Mouse (Mus musculus) liver, embryonic 12.5 days (tissue): ENCODE measurements around the gene Lig3. TPM values are rescaled to one million over a fixed set of nuclear protein-coding genes. Genes with fewer than 3 reads are reported as not detected.
A peak's percentile ranks its signal among the peaks of the same experiment; 100 is the strongest.

ENCODE experiments used
- ATAC-seq: fragments of 200-750 bp; cut with Nextera tagmentation; 2 replicates; pipeline ENCODE4 v1.8.0; 2017; ENCODE audit warnings: moderate number of reproducible peaks, mild to moderate bottlenecking, moderate library complexity
- H3K27ac ChIP-seq: fragments of 300-500 bp; sonication (generic); 2 replicates; pipeline ENCODE4 v1.5.1; 2016; ENCODE audit warnings: mild to moderate bottlenecking
- H3K27me3 ChIP-seq: fragments of 300-500 bp; sonication (generic); replicated peaks from 2 replicates; pipeline ENCODE4 v1.6.1; 2016; ENCODE audit warnings: mild to moderate bottlenecking, moderate library complexity
- H3K36me3 ChIP-seq: fragments of 300-500 bp; sonication (generic); 2 replicates; pipeline ENCODE4 v1.6.1; 2016; ENCODE audit warnings: mild to moderate bottlenecking, moderate library complexity
- H3K4me1 ChIP-seq: fragments of 300-500 bp; sonication (generic); 2 replicates; pipeline ENCODE4 v1.6.1; 2016
- H3K4me2 ChIP-seq: fragments of 300-500 bp; sonication (generic); 2 replicates; pipeline ENCODE4 v1.6.1; 2016; ENCODE audit warnings: mild to moderate bottlenecking, moderate library complexity
- H3K4me3 ChIP-seq: fragments of 300-500 bp; sonication (generic); 2 replicates; pipeline ENCODE4 v1.5.1; 2016; ENCODE audit warnings: mild to moderate bottlenecking, moderate library complexity
- H3K9ac ChIP-seq: fragments of 300-500 bp; sonication (generic); 2 replicates; pipeline ENCODE4 v1.6.1; 2016; ENCODE audit warnings: mild to moderate bottlenecking, moderate library complexity
- H3K9me3 ChIP-seq: fragments of 300-500 bp; sonication (generic); replicated peaks from 2 replicates; pipeline ENCODE4 v1.6.1; 2016; ENCODE audit warnings: mild to moderate bottlenecking, moderate library complexity
- WGBS: fragments of 180-500 bp; shearing (Covaris S2); methylation state at CpG from one replicate; pipeline ENCODE4 v1.1.7; 2016; ENCODE audit not compliant: insufficient replicate concordance; 5-methylcytosine and 5-hydroxymethylcytosine counted together
- polyA plus RNA-seq: library from polyadenylated mRNA; unstranded; fragments of >200 nt; fragmentation: Nextera tagmentation; extraction: Ambion mirVana; gene quantifications from 2 replicates; pipeline ENCODE4 v1.2.1, GENCODE M21; 2016

Gene Lig3
- polyA plus RNA-seq, 1 experiment from 2014 or later, result 19.7 TPM

DNA sequence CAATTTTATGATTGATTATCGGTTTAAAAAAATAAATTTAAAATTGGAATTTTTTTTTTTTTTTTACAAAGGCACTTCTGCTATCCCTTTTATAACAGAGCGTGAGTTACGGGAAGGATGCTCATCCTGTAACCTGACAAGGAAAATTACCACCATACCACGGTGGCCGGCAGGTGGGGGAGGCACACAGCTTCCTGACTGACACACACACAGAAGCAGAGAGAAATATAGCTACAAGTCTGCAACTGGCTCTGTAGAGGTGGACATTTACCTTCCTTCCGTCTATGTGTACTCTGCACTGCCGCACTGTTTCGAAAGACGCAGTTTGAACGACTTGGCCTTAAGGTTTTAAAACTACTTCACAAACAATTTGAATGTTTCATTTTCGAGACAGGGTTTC is 71.2 kb downstream of the Lig3 start:
- Histone ChIP-seq H3K36me3 (peaks cover 6% of the 10 kb centered on the region; the same call in 1 of the 2 replicates), H3K27me3 (no peaks in the 10 kb centered on the region), H3K4me3 (no peak overlapping the region), H3K27ac (peak overlapping the region; percentile 82), H3K4me2 (peak overlapping the region; percentile 44), H3K4me1 (peaks cover 99% of the 10 kb centered on the region), H3K9ac (peak overlapping the region; percentile 34), H3K9me3 (no peaks in the 10 kb centered on the region)
- no peak for ATAC-seq
- 66% methylated on average over 11 of the region's 11 CpGs for WGBS

- Histone ChIP-seq H3K9me3 (no peaks in the 10 kb centered on the region), H3K27ac (peak overlapping the region; percentile 82), H3K36me3 (peaks cover 6% of the 10 kb centered on the region; the same call in 1 of the 2 replicates), H3K9ac (peak overlapping the region; percentile 34), H3K27me3 (no peaks in the 10 kb centered on the region), H3K4me1 (peaks cover 98% of the 10 kb centered on the region), H3K4me2 (peak overlapping the region; percentile 44), H3K4me3 (no peak overlapping the region)
- 72% methylated on average over 10 of the region's 10 CpGs for WGBS
- ATAC-seq, result no peak
These were observed 71.6 kb downstream of the Lig3 start for GRCm38 (mm10) chr11:82852540-82852939.

DNA sequence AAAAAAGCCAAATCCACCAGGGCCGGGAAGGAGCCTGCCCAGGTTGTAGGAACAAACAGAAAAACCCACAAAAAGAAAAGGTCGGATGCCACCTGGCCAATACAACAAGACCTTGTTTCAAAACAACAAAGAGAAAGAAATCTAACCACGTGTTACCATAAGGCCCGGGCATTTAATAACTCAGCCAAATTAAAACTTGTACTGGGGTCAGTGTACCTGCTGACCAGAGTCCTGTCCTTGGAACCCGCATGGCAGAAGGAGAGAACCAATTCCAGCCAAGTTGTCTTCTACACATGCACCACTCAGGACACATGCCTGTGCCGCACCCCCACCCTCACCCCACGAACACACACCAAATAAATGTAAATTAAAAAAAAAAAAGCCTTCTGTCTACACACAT is 72.0 kb downstream of the Lig3 start:
- Histone ChIP-seq H3K4me1 (peaks cover 97% of the 10 kb centered on the region), H3K27ac (peak overlapping the region; percentile 82), H3K4me3 (no peak overlapping the region), H3K36me3 (peaks cover 6% of the 10 kb centered on the region; the same call in 1 of the 2 replicates), H3K4me2 (no peak overlapping the region), H3K9me3 (no peaks in the 10 kb centered on the region), H3K27me3 (no peaks in the 10 kb centered on the region), H3K9ac (peak overlapping the region; percentile 34)
- 87% methylated on average over 7 of the region's 7 CpGs for WGBS
- no peak for ATAC-seq

Other genes with a start within 250 kb of the Lig3 start
- 0.19 and 0.47 TPM in 2 replicates for gene Cct6b, start 16.8 kb upstream of the Lig3 start, polyA plus RNA-seq
- 24.9 and 26.4 TPM in 2 replicates for gene Zfp830, start 16.8 kb upstream of the Lig3 start, polyA plus RNA-seq
- gene Rffl, start 90.1 kb downstream of the Lig3 start, polyA plus RNA-seq, result 28.1 and 28.8 TPM in 2 replicates
- gene Rad51d, start 109.5 kb downstream of the Lig3 start, polyA plus RNA-seq, result 8.6 and 10.0 TPM in 2 replicates
- 0.08 and 0.19 TPM in 2 replicates for gene Fndc8, start 111.0 kb downstream of the Lig3 start, polyA plus RNA-seq
- gene Nle1, start 127.3 kb downstream of the Lig3 start, polyA plus RNA-seq, result 30.6 and 30.7 TPM in 2 replicates
- gene Unc45b, start 129.4 kb downstream of the Lig3 start, polyA plus RNA-seq, result 1.1 and 1.4 TPM in 2 replicates
- 0.83 and 0.92 TPM in 2 replicates for gene Slfn5, start 170.2 kb downstream of the Lig3 start, polyA plus RNA-seq
- 7.6 and 8.3 TPM in 2 replicates for gene Slfn9, start 210.7 kb downstream of the Lig3 start, polyA plus RNA-seq
- 0.38 and 0.72 TPM in 2 replicates for gene Slfn8, start 239.7 kb downstream of the Lig3 start, polyA plus RNA-seq